Mouse (Mus musculus): ENCODE measurements around the gene Trp53rkb.

The Trp53rkb gene

GRCm38 (mm10) chr2:166828306-166828705 lies 36.0 kb downstream of the Trp53rkb start:
- no peak for DNase-seq (ENCODE audit: low read depth in 1 of 2, low spot score in 2 of 2)

- DNase-seq (ENCODE audit: low read depth in 1 of 2, low spot score in 2 of 2): no peak
Measured at GRCm38 (mm10) chr2:166830350-166830749, 38.0 kb downstream of the Trp53rkb start.

DNA sequence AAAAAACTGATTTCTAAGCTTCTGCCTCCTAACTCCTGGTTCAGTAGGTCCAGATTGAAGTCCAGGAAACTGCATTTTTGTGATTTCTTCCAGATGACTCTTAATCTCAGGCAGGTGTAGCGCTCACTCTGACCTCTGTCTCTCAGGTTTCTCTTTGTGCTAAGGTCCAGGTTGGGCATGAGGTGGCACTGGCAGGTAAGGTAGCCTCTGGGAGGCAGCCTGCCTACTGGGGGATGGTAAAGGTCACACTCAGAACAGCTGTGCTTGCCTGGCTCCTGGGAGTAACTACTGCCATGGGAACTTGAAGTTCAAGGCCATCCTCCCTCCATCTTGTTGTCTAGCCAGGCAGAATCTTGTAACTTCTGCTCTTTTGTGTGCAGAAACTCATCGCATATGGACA lies 41.8 kb downstream of the Trp53rkb start:
- no peak for DNase-seq (ENCODE audit: low read depth in 1 of 2, low spot score in 2 of 2)

GRCm38 (mm10) chr2:166834796-166835195 lies 42.5 kb downstream of the Trp53rkb start:
- no peak for DNase-seq (ENCODE audit: low read depth in 1 of 2, low spot score in 2 of 2)

- DNase-seq (ENCODE audit: low read depth in 1 of 2, low spot score in 2 of 2): no peak
Measured at GRCm38 (mm10) chr2:166835581-166835980, 43.2 kb downstream of the Trp53rkb start.

- DNase-seq (ENCODE audit: low read depth in 1 of 2, low spot score in 2 of 2): no peak
Measured at GRCm38 (mm10) chr2:166841813-166842212, 49.5 kb downstream of the Trp53rkb start.

Data from monocyte, adult 2 months (primary cell).